Mouse (Mus musculus) thymus, adult 2 months (tissue): Measurements from ENCODE around the gene Ngef.

Experiments
- CTCF ChIP-seq: fragments of 200-500 bp; IDR thresholded peaks from 2 replicates; pipeline ENCODE4 v1.5.1; 2012; ENCODE audit warnings: mild to moderate bottlenecking, control low read depth, low read length, moderate library complexity, borderline replicate concordance; ENCODE audit not compliant: control insufficient read depth, poor library complexity, insufficient read depth; ENCODE audit errors: extremely low read depth
- POLR2A ChIP-seq: fragments of 200-500 bp; IDR thresholded peaks from 2 replicates; pipeline ENCODE4 v1.6.1; 2012; ENCODE audit warnings: mild to moderate bottlenecking, low read length, control low read depth, moderate library complexity; ENCODE audit not compliant: control insufficient read depth, poor library complexity, insufficient read depth; ENCODE audit errors: extremely low read depth

DNA sequence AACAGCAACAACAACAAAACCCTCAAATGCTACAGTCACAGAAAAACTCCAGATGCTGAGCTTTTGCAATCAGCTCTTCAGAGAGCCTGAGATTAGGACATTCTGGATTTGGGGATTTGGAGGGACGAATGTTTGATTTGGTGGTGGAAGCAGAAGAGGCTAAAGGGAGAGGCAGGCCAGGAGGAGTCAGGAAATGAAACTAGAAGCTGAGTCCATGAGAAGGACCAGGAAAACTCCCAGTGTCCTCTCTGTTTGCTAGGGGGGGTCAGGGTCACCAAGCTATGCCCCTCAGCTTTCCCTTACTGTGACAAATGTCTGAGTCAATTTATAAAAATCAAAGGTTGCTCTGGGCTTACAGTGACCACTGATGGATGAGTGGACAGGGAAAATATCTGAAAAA is 20.1 kb downstream of the Ngef start:
- TF ChIP-seq POLR2A = no peak
- TF ChIP-seq CTCF = no peak
